Mouse (Mus musculus) embryonic facial prominence, embryonic 14.5 days (tissue): ENCODE measurements around the gene A530064D06Rik. TPM values are rescaled to one million over a fixed set of nuclear protein-coding genes. Genes with fewer than 3 reads are reported as not detected.
A peak's percentile ranks its signal among the peaks of the same experiment; 100 is the strongest.

Experiments used
- ATAC-seq: fragments of 200-750 bp; cut with Nextera tagmentation; 2 replicates; pipeline ENCODE4 v1.8.0; 2017; ENCODE audit warnings: low read depth, moderate number of reproducible peaks, moderate TSS enrichment
- DNase-seq: peaks from one replicate; pipeline ENCODE4 v3.0.0-alpha.2; 2015; ENCODE audit warnings: low spot score
- H3K27ac ChIP-seq: fragments of 300-500 bp; sonication (generic); replicated peaks from 2 replicates; pipeline ENCODE4 v1.5.1; 2014; ENCODE audit warnings: low read depth, mild to moderate bottlenecking, low read length, moderate library complexity
- H3K27me3 ChIP-seq: fragments of 300-500 bp; sonication (generic); replicated peaks from 2 replicates; pipeline ENCODE4 v1.6.1; 2014; ENCODE audit warnings: low read length; ENCODE audit not compliant: control insufficient read depth, insufficient read depth
- H3K36me3 ChIP-seq: fragments of 300-500 bp; sonication (generic); 2 replicates; pipeline ENCODE4 v1.6.1; 2014; ENCODE audit warnings: low read length, mixed read lengths; ENCODE audit not compliant: control insufficient read depth, insufficient read depth
- H3K4me1 ChIP-seq: fragments of 300-500 bp; sonication (generic); 2 replicates; pipeline ENCODE4 v1.6.1; 2014; ENCODE audit warnings: antibody characterized with exemption, low read length; ENCODE audit not compliant: control insufficient read depth, insufficient read depth
- H3K4me2 ChIP-seq: fragments of 300-500 bp; sonication (generic); 2 replicates; pipeline ENCODE4 v1.6.1; 2014; ENCODE audit warnings: low read depth, mild to moderate bottlenecking, low read length, moderate library complexity, mixed read lengths
- H3K4me3 ChIP-seq: fragments of 300-500 bp; sonication (generic); 2 replicates; pipeline ENCODE4 v1.5.1; 2014; ENCODE audit warnings: low read depth, mild to moderate bottlenecking, low read length
- H3K9ac ChIP-seq: fragments of 300-500 bp; sonication (generic); 2 replicates; pipeline ENCODE4 v1.6.1; 2014; ENCODE audit warnings: low read depth, mild to moderate bottlenecking, low read length, moderate library complexity, mixed read lengths
- H3K9me3 ChIP-seq: fragments of 300-500 bp; sonication (generic); 2 replicates; pipeline ENCODE4 v1.6.1; 2016; ENCODE audit warnings: low read length; ENCODE audit not compliant: control insufficient read depth
- WGBS: fragments of 180-500 bp; shearing (Covaris S2); extraction: QIAGEN DNeasy Blood & Tissue Kit; methylation state at CpG from one replicate; pipeline ENCODE4 v1.1.7; 2014; 5-methylcytosine and 5-hydroxymethylcytosine counted together
- polyA plus RNA-seq: library from polyadenylated mRNA; unstranded; fragments of >200 nt; fragmentation: Nextera tagmentation; extraction: Ambion mirVana; gene quantifications from 2 replicates; pipeline ENCODE4 v1.2.1, GENCODE M21; 2014

Gene A530064D06Rik
- polyA plus RNA-seq, 1 experiment from 2014 or later, result 0.08 TPM

GRCm38 (mm10) chr17:48132810-48133209, 34.3 kb downstream of the A530064D06Rik start:
- Histone ChIP-seq H3K27ac (no peak overlapping the region), H3K4me3 (no peak overlapping the region), H3K4me2 (no peak overlapping the region), H3K4me1 (no peaks in the 10 kb centered on the region), H3K9me3 (no peaks in the 10 kb centered on the region), H3K9ac (no peak overlapping the region), H3K27me3 (no peaks in the 10 kb centered on the region), H3K36me3 (no peaks in the 10 kb centered on the region)
- 92% methylated on average over 2 of the region's 2 CpGs for WGBS
- ATAC-seq (no peak), DNase-seq (no peak)

- H3K4me1 ChIP-seq, result no peaks in the 10 kb centered on the region
Observed at GRCm38 (mm10) chr17:48120456-48120855, 46.6 kb downstream of the A530064D06Rik start.

GRCm38 (mm10) chr17:48119656-48120055, 47.4 kb downstream of the A530064D06Rik start:
- 26% methylated on average over 3 of the region's 3 CpGs for WGBS
- ATAC-seq, result peak; percentile 74; the same call in 1 of the 2 replicates

More at GRCm38 (mm10) chr17:48120456-48120855, 46.6 kb downstream of the A530064D06Rik start:
- no peak overlapping the region for H3K4me3 ChIP-seq
- no peak for ATAC-seq
- no peak overlapping the region for H3K4me2 ChIP-seq
- no peaks in the 10 kb centered on the region for H3K36me3 ChIP-seq
- no peaks in the 10 kb centered on the region for H3K27me3 ChIP-seq
- 0 out of 2 replicates have a peak, but pooled peaks cover 4% of the 10 kb centered on the region for H3K9me3 ChIP-seq
- no peak overlapping the region for H3K9ac ChIP-seq
- DNase-seq, result no peak
- H3K27ac ChIP-seq, result no peak overlapping the region
- 92% methylated on average over 20 of the region's 20 CpGs for WGBS

GRCm38 (mm10) chr17:48118570-48118969, 48.5 kb downstream of the A530064D06Rik start:
- Histone ChIP-seq H3K27ac (no peak overlapping the region), H3K4me3 (no peak overlapping the region), H3K9me3 (0 out of 2 replicates have a peak, but pooled peaks cover 4% of the 10 kb centered on the region), H3K36me3 (no peaks in the 10 kb centered on the region), H3K4me2 (no peak overlapping the region), H3K9ac (no peak overlapping the region), H3K4me1 (no peaks in the 10 kb centered on the region), H3K27me3 (no peaks in the 10 kb centered on the region)
- WGBS, result 67% methylated on average over 1 of the region's 1 CpGs
- no peak for DNase-seq
- ATAC-seq, result no peak

More at GRCm38 (mm10) chr17:48119656-48120055, 47.4 kb downstream of the A530064D06Rik start:
- 0 out of 2 replicates have a peak, but pooled peaks cover 4% of the 10 kb centered on the region for H3K9me3 ChIP-seq
- H3K4me3 ChIP-seq, result no peak overlapping the region
- no peaks in the 10 kb centered on the region for H3K36me3 ChIP-seq
- H3K27ac ChIP-seq, result no peak overlapping the region
- DNase-seq, result peak; percentile 67
- H3K27me3 ChIP-seq, result no peaks in the 10 kb centered on the region
- no peak overlapping the region for H3K9ac ChIP-seq
- H3K4me1 ChIP-seq, result no peaks in the 10 kb centered on the region
- no peak overlapping the region for H3K4me2 ChIP-seq

- H3K4me2 ChIP-seq, result no peak overlapping the region
- no peak overlapping the region for H3K27ac ChIP-seq
- WGBS, result 44% methylated on average over 8 of the region's 8 CpGs
- no peaks in the 10 kb centered on the region for H3K27me3 ChIP-seq
- ATAC-seq, result no peak
- no peak for DNase-seq
- H3K36me3 ChIP-seq, result no peaks in the 10 kb centered on the region
- H3K4me1 ChIP-seq, result no peaks in the 10 kb centered on the region
- H3K4me3 ChIP-seq, result no peak overlapping the region
- no peak overlapping the region for H3K9ac ChIP-seq
- no peaks in the 10 kb centered on the region for H3K9me3 ChIP-seq
Observed at GRCm38 (mm10) chr17:48110547-48111287, 56.4 kb downstream of the A530064D06Rik start.

- Histone ChIP-seq H3K27ac (no peak overlapping the region), H3K4me1 (no peaks in the 10 kb centered on the region), H3K9ac (no peak overlapping the region), H3K36me3 (no peaks in the 10 kb centered on the region), H3K9me3 (no peaks in the 10 kb centered on the region), H3K4me2 (no peak overlapping the region), H3K4me3 (no peak overlapping the region), H3K27me3 (no peaks in the 10 kb centered on the region)
- ATAC-seq, result no peak
- DNase-seq, result no peak
- WGBS, result 74% methylated on average over 3 of the region's 3 CpGs
Observed at GRCm38 (mm10) chr17:48108520-48108919, 58.6 kb downstream of the A530064D06Rik start.

- no peak overlapping the region for H3K4me2 ChIP-seq
- no peaks in the 10 kb centered on the region for H3K27me3 ChIP-seq
- H3K36me3 ChIP-seq, result no peaks in the 10 kb centered on the region
- H3K9ac ChIP-seq, result no peak overlapping the region
- no peaks in the 10 kb centered on the region for H3K9me3 ChIP-seq
- DNase-seq (no peak), ATAC-seq (no peak)
- H3K4me1 ChIP-seq, result no peaks in the 10 kb centered on the region
- no peak overlapping the region for H3K4me3 ChIP-seq
- WGBS, result 63% methylated on average over 6 of the region's 6 CpGs
- H3K27ac ChIP-seq, result no peak overlapping the region
Observed at GRCm38 (mm10) chr17:48107862-48108261, 59.2 kb downstream of the A530064D06Rik start.

- H3K36me3 ChIP-seq, result no peaks in the 10 kb centered on the region
- no peaks in the 10 kb centered on the region for H3K27me3 ChIP-seq
- no peak overlapping the region for H3K9ac ChIP-seq
- H3K9me3 ChIP-seq, result no peaks in the 10 kb centered on the region
- no peaks in the 10 kb centered on the region for H3K4me1 ChIP-seq
- 49% methylated on average over 4 of the region's 4 CpGs for WGBS
- H3K4me3 ChIP-seq, result no peak overlapping the region
- ATAC-seq, result no peak
- H3K4me2 ChIP-seq, result no peak overlapping the region
- H3K27ac ChIP-seq, result no peak overlapping the region
- DNase-seq, result no peak
Observed at GRCm38 (mm10) chr17:48107333-48107732, 59.7 kb downstream of the A530064D06Rik start.
